Mouse (Mus musculus) G1E (cell line): Measurements from ENCODE around the gene Slc22a3.

Source experiments
- CTCF ChIP-seq: IDR thresholded peaks from 2 replicates; pipeline ENCODE4 v1.5.1; 2012; ENCODE audit warnings: low read depth, low read length, inconsistent platforms, mixed read lengths
- GATA1 ChIP-seq: IDR thresholded peaks from 2 replicates; pipeline ENCODE4 v1.6.1; 2012; ENCODE audit warnings: borderline replicate concordance, low read length, inconsistent platforms, mixed read lengths
- GATA2 ChIP-seq: IDR thresholded peaks from 2 replicates; pipeline ENCODE4 v1.6.1; 2012; ENCODE audit warnings: low read depth, low read length, inconsistent platforms, borderline replicate concordance
- POLR2AphosphoS5 ChIP-seq: IDR thresholded peaks from 2 replicates; pipeline ENCODE4 v1.6.1; 2012; ENCODE audit warnings: low read depth, low read length, inconsistent platforms; ENCODE audit not compliant: insufficient replicate concordance
- TAL1 ChIP-seq: conservative IDR thresholded peaks from 2 replicates; pipeline ENCODE4 v1.6.1; 2012; ENCODE audit warnings: low read depth, low read length, inconsistent platforms, mixed read lengths

- TF ChIP-seq CTCF (no peak), GATA1 (no peak), GATA2 (no peak), POLR2AphosphoS5 (no peak), TAL1 (0 out of 2 replicates have a peak, but pooled peaks have one; percentile 31)
Observed at GRCm38 (mm10) chr17:12373601-12374144, 133.8 kb downstream of the Slc22a3 start.
